Comparison of ENCODE assay signal across 35 mouse cellular contexts in genomic region chr1:63563928-63564327, GRCm38 (mm10). TPM values are rescaled to one million over a fixed set of nuclear protein-coding genes. Genes with fewer than 3 reads are reported as not detected.
DNase-seq lines count a peak whose midpoint lies in the region; ATAC-seq lines count a peak whose summit lies in the region.
"Had no signal": no experiment of that assay in that cellular context is flagged by ENCODE, and none has a peak within 500 bp of the region (broad histone marks: within the 10 kb centered on the region; RNA-seq: fewer than 3 reads in every experiment).

No protein-coding gene starts in this region.

- no peaks in the 10 kb centered on the region; the same call in 1 of the 2 replicates for H3K27me3 ChIP-seq in midbrain, embryonic 11.5 days (ENCODE audit: control insufficient read depth, insufficient read depth, low read length)
- no peaks in the 10 kb centered on the region for H3K27me3 ChIP-seq in midbrain, embryonic 15.5 days (replicated peaks)
- H3K27me3 ChIP-seq in embryonic facial prominence, embryonic 10.5 days (replicated peaks; ENCODE audit: low read depth, poor library complexity, severe bottlenecking): no peaks in the 10 kb centered on the region
- H3K27me3 ChIP-seq: CH12.LX; embryonic facial prominence, embryonic 12.5 days; embryonic facial prominence, embryonic 15.5 days; forebrain, embryonic 12.5 days had no signal

- no peak overlapping the region for H3K9ac ChIP-seq in midbrain, embryonic 11.5 days (ENCODE audit: low read length)
- H3K9ac ChIP-seq in midbrain, embryonic 15.5 days: no peak overlapping the region
- H3K9ac ChIP-seq: embryonic facial prominence, embryonic 12.5 days; embryonic facial prominence, embryonic 15.5 days; forebrain, embryonic 12.5 days; heart, embryonic 13.5 days; hindbrain, embryonic 14.5 days had no signal

- ATAC-seq in midbrain, embryonic 11.5 days (ENCODE audit: low FRiP score): 0 out of 2 replicates have a peak, but pooled peaks have one; percentile 63
- ATAC-seq in midbrain, embryonic 15.5 days (replicated peaks): no peak
- ATAC-seq: forebrain, embryonic 16.5 days; hindbrain, postnatal 0 days; inflammation-experienced regulatory T-cells, adult 6 months; intestine, embryonic 16.5 days; Patski had no signal

- no peak overlapping the region for H3K4me2 ChIP-seq in midbrain, embryonic 11.5 days
- H3K4me2 ChIP-seq in midbrain, embryonic 15.5 days: no peak overlapping the region
- H3K4me2 ChIP-seq: embryonic facial prominence, embryonic 12.5 days; embryonic facial prominence, embryonic 15.5 days; forebrain, embryonic 12.5 days; heart, embryonic 13.5 days; hindbrain, embryonic 14.5 days had no signal

- H3K36me3 ChIP-seq in midbrain, embryonic 11.5 days (ENCODE audit: control insufficient read depth, insufficient read depth, low read length): no peaks in the 10 kb centered on the region
- H3K36me3 ChIP-seq in midbrain, embryonic 15.5 days (replicated peaks): no peaks in the 10 kb centered on the region; the same call in 1 of the 2 replicates
- no peaks in the 10 kb centered on the region for H3K36me3 ChIP-seq in embryonic facial prominence, embryonic 10.5 days (replicated peaks)
- H3K36me3 ChIP-seq: embryonic facial prominence, embryonic 12.5 days; embryonic facial prominence, embryonic 15.5 days; forebrain, embryonic 12.5 days; G1E; heart, embryonic 10.5 days; heart, embryonic 13.5 days had no signal

- no peak overlapping the region; the same call in 1 of the 2 replicates for H3K27ac ChIP-seq in midbrain, embryonic 11.5 days (ENCODE audit: low read depth, low read length)
- H3K27ac ChIP-seq in midbrain, embryonic 15.5 days: no peak overlapping the region
- peak overlapping the region; percentile 44; the same call in 1 of the 2 replicates for H3K27ac ChIP-seq in embryonic facial prominence, embryonic 10.5 days (replicated peaks)
- H3K27ac ChIP-seq: embryonic facial prominence, embryonic 12.5 days; embryonic facial prominence, embryonic 15.5 days; forebrain, embryonic 12.5 days; heart, adult 2 months; heart, embryonic 10.5 days; heart, embryonic 13.5 days; hindbrain, embryonic 14.5 days; hindbrain, postnatal 0 days had no signal

- peak; percentile 27 for DNase-seq in adrenal gland, adult 2 months
- DNase-seq in adrenal gland, adult 18-20 months (ENCODE audit: low spot score in 2 of 2): no peak
- peak; percentile 27 for DNase-seq in embryo, embryonic 10 days (ENCODE audit: low spot score)
- DNase-seq in embryo, embryonic 11 days: no peak
- DNase-seq in midbrain, embryonic 11.5 days (ENCODE audit: low spot score, missing footprints): no peak
- no peak for DNase-seq in embryonic facial prominence, embryonic 10.5 days (ENCODE audit: low spot score)
- DNase-seq: B cell, adult 2 months; cerebellum, adult 18-20 months; cerebellum, adult 9-11 months; cerebellum, postnatal 25 days; gastrocnemius, postnatal 10 days; gastrocnemius, postnatal 36 days; heart, adult 2 months; heart, postnatal 14 days; heart, postnatal 4 days; kidney, adult 18-20 months had no signal

- 33% methylated on average over 4 of the region's 4 CpGs for WGBS in midbrain, embryonic 11.5 days
- 7% methylated on average over 4 of the region's 4 CpGs for WGBS in midbrain, embryonic 15.5 days
- 57% methylated on average over 4 of the region's 4 CpGs for WGBS in embryonic facial prominence, embryonic 10.5 days

- H3K4me1 ChIP-seq in midbrain, embryonic 11.5 days (ENCODE audit: control insufficient read depth, insufficient read depth, low read length): peaks cover 5% of the 10 kb centered on the region
- no peaks in the 10 kb centered on the region for H3K4me1 ChIP-seq in midbrain, embryonic 15.5 days
- peaks cover 17% of the 10 kb centered on the region for H3K4me1 ChIP-seq in embryonic facial prominence, embryonic 10.5 days
- H3K4me1 ChIP-seq: embryonic facial prominence, embryonic 12.5 days; embryonic facial prominence, embryonic 15.5 days; heart, embryonic 10.5 days had no signal

- H3K4me3 ChIP-seq in midbrain, embryonic 11.5 days (ENCODE audit: low read depth, low read length): no peak overlapping the region
- H3K4me3 ChIP-seq in midbrain, embryonic 15.5 days: no peak overlapping the region
- H3K4me3 ChIP-seq in embryonic facial prominence, embryonic 10.5 days: no peak overlapping the region
- H3K4me3 ChIP-seq: embryonic facial prominence, embryonic 12.5 days; embryonic facial prominence, embryonic 15.5 days; forebrain, embryonic 12.5 days; heart, adult 2 months; heart, embryonic 10.5 days; heart, embryonic 13.5 days had no signal

- no peaks in the 10 kb centered on the region for H3K9me3 ChIP-seq in midbrain, embryonic 11.5 days (ENCODE audit: control insufficient read depth, low read length)
- no peaks in the 10 kb centered on the region for H3K9me3 ChIP-seq in midbrain, embryonic 15.5 days
- H3K9me3 ChIP-seq in embryonic facial prominence, embryonic 10.5 days: no peaks in the 10 kb centered on the region
- H3K9me3 ChIP-seq: embryonic facial prominence, embryonic 12.5 days; embryonic facial prominence, embryonic 15.5 days; forebrain, embryonic 12.5 days; G1E; heart, embryonic 10.5 days; heart, embryonic 13.5 days had no signal

RNA-seq across cellular contexts. Expression of gene Gm39653, which starts 51.8 kb away (rescaled TPM):
- not detected for total RNA-seq in adrenal gland, adult 2 months (2021)
- not detected in 2 replicates for polyA plus RNA-seq in adrenal gland, adult 2 months (2012; rRNA removed)
- total RNA-seq in adrenal gland, adult 18-20 months (2021): not detected
- not detected in 2 replicates for polyA plus RNA-seq in midbrain, embryonic 11.5 days (2014; fragmentation: Nextera tagmentation; extraction: Ambion mirVana)
- polyA plus RNA-seq in midbrain, embryonic 15.5 days (2015; fragmentation: Nextera tagmentation; extraction: Ambion mirVana): not detected in 2 replicates
- not detected in 2 replicates for polyA plus RNA-seq in embryonic facial prominence, embryonic 10.5 days (2016; fragmentation: Nextera tagmentation; extraction: Ambion mirVana)
- total RNA-seq: CH12.LX; common myeloid progenitor, adult 5-6 weeks; G1E; gastrocnemius, adult 18-20 months; gastrocnemius, postnatal 10 days; gastrocnemius, postnatal 36 days; granulocyte monocyte progenitor cell, adult 5-6 weeks; heart, adult 2 months; heart, postnatal 14 days; heart, postnatal 4 days; hindbrain, postnatal 0 days had no signal
- polyA plus RNA-seq: embryonic facial prominence, embryonic 12.5 days; embryonic facial prominence, embryonic 15.5 days; forebrain, embryonic 12.5 days; forebrain, embryonic 16.5 days; G1E; heart, adult 2 months; heart, embryonic 10.5 days; heart, embryonic 13.5 days; heart, embryonic 16.5 days; hindbrain, embryonic 11.5 days; hindbrain, postnatal 0 days; inflammation-experienced regulatory T-cells, adult 6 months; intestine, embryonic 16.5 days; Patski had no signal

Comparison
In these comparisons a context has a peak if more than half of its experiments do, and no peak if none do; other contexts are left out.
1. DNase-seq: peak in adrenal gland, adult 2 months (single experiment) and embryo, embryonic 10 days (single experiment); none in adrenal gland, adult 18-20 months (0 of 2), embryo, embryonic 11 days (single experiment), midbrain, embryonic 11.5 days (single experiment) and embryonic facial prominence, embryonic 10.5 days (single experiment).